Mouse (Mus musculus) thymus, postnatal 4 days (tissue): Measurements from ENCODE around the gene Cyp2d10.
"Not testable (repeated sequence)": the region's sequence is repeated elsewhere in the genome, so short reads cannot be mapped to it uniquely, and the experiment has no call there.

ENCODE experiments used
- DNase-seq: peaks from one replicate; pipeline ENCODE4 v3.0.0; 2021

Gene Cyp2d10

GRCm38 (mm10) chr15:82395955-82396354, 11.0 kb downstream of the Cyp2d10 start:
- not testable (repeated sequence) for DNase-seq

- DNase-seq: not testable (repeated sequence)
Observed at GRCm38 (mm10) chr15:82393922-82394321, 13.1 kb downstream of the Cyp2d10 start, which contains the start of gene Cyp2d11. Gene Cyp2d11 (minus strand): TSS chr15:82394022.

- not testable (repeated sequence) for DNase-seq
Observed at GRCm38 (mm10) chr15:82389916-82390315, 17.1 kb downstream of the Cyp2d10 start.

GRCm38 (mm10) chr15:82385729-82386128, 21.3 kb downstream of the Cyp2d10 start:
- DNase-seq: no peak

GRCm38 (mm10) chr15:82382441-82382840, 24.6 kb downstream of the Cyp2d10 start:
- no peak for DNase-seq

GRCm38 (mm10) chr15:82380714-82381062, 26.3 kb downstream of the Cyp2d10 start:
- no peak for DNase-seq

- DNase-seq: peak; percentile 52
Observed at GRCm38 (mm10) chr15:82379871-82380713, 26.9 kb downstream of the Cyp2d10 start, which contains the start of gene Cyp2d22. Gene Cyp2d22 (minus strand): TSS chr15:82380260.

- DNase-seq: no peak
Observed at GRCm38 (mm10) chr15:82379511-82379870, 27.5 kb downstream of the Cyp2d10 start.

GRCm38 (mm10) chr15:82378261-82379180, 28.5 kb downstream of the Cyp2d10 start:
- no peak for DNase-seq

- no peak for DNase-seq
Observed at GRCm38 (mm10) chr15:82377701-82378100, 29.3 kb downstream of the Cyp2d10 start.

- no peak for DNase-seq
Observed at GRCm38 (mm10) chr15:82376393-82377138, 30.4 kb downstream of the Cyp2d10 start.

GRCm38 (mm10) chr15:82375855-82376254, 31.1 kb downstream of the Cyp2d10 start:
- no peak for DNase-seq

GRCm38 (mm10) chr15:82374437-82374836, 32.6 kb downstream of the Cyp2d10 start:
- no peak for DNase-seq

- no peak for DNase-seq
Observed at GRCm38 (mm10) chr15:82372991-82373390, 34.0 kb downstream of the Cyp2d10 start.

GRCm38 (mm10) chr15:82372446-82372845, 34.5 kb downstream of the Cyp2d10 start:
- DNase-seq: no peak

- no peak for DNase-seq
Observed at GRCm38 (mm10) chr15:82368851-82369250, 38.1 kb downstream of the Cyp2d10 start.

- DNase-seq: no peak
Observed at GRCm38 (mm10) chr15:82368146-82368545, 38.8 kb downstream of the Cyp2d10 start.

- DNase-seq: not testable (repeated sequence)
Observed at GRCm38 (mm10) chr15:82364561-82364960, 42.4 kb downstream of the Cyp2d10 start.

GRCm38 (mm10) chr15:82363801-82364200, 43.2 kb downstream of the Cyp2d10 start:
- DNase-seq: not testable (repeated sequence)

- no peak for DNase-seq
Observed at GRCm38 (mm10) chr15:82362234-82362633, 44.8 kb downstream of the Cyp2d10 start.

GRCm38 (mm10) chr15:82361459-82362018, 45.5 kb downstream of the Cyp2d10 start:
- DNase-seq: peak; percentile 50
